Mouse (Mus musculus): ENCODE data around the gene Mef2d.
A peak's percentile ranks its signal among the peaks of the same experiment; 100 is the strongest.
"Not testable (repeated sequence)": the region's sequence is repeated elsewhere in the genome, so short reads cannot be mapped to it uniquely, and the experiment has no call there.

Gene Mef2d

DNA sequence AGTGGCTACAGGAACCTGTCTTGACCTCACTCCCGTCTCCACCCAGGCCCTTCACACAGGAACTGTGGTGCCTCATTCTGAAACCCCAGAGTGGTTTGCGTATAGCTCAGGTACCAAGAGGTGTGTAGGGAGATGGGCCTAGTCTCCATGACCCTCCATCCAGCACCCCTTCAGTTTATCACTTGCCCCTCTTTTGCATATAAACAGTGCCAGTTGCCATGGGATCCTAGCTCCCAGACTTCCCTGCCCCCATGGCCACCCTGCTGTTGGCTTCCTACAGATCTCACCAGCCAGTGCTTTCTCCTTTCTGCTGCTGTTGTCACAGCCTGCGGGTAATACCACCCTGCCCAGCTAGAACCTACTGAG is 8.8 kb downstream of the Mef2d start:
- no peak for DNase-seq

GRCm38 (mm10) chr3:88152056-88152455 is 9.9 kb downstream of the Mef2d start:
- DNase-seq, result no peak

DNA sequence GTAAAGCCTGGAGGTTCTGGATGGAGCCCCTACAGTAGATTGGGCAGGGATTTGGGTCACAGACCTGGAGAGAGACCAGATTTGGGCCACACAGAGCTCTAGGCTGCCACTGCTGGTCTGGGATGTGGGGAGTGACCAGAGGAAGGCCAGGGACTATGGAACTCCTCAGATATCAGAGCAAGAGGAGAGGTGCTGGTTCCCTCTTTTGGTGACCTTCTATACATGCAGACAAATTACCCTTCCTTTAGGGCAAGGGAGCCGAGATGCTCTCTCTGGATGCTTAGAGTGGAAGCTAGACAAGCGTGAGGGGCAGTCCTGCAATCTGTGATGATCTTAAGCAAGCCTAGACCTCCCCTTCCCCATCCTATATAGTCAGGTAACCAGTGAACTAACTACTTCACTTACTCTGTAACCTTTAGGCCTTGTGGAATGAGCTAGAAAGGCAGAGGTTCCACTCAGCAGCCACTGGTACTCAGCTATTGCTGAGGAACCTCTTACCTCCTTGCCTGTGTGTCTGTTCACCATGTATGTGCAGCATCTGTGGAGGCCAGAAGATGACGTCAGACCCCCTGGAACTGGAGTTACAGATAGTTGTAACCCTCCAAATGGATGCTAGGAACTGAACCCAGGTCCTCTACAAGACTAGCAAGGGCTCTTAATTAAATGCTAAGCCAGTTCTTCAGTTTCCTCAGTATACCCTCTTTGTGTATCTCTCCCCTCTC is 11.3 kb downstream of the Mef2d start:
- DNase-seq, result no peak

DNA sequence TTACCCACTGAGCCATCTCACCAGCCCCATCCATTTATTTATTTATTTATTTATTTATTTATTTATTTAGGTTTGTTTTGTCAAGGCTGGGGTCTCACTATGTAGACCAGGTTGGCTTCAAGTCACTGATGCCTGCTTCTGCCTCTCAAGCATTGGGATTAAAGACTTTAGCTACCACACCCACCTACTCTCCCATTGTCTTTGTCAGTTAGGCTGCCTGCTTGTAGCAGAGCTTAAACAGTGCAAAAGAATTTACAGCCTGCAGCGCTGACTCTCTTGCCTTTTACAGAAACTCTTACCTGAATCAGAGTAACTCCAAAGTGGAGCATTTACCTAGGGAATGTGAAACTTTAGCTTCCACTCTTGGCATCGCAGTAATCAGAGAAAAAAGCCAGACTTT is 12.1 kb downstream of the Mef2d start:
- no peak for DNase-seq

GRCm38 (mm10) chr3:88156817-88157216 is 14.6 kb downstream of the Mef2d start:
- no peak for DNase-seq

GRCm38 (mm10) chr3:88157771-88158597 is 15.8 kb downstream of the Mef2d start:
- DNase-seq, result peak; percentile 74

DNA sequence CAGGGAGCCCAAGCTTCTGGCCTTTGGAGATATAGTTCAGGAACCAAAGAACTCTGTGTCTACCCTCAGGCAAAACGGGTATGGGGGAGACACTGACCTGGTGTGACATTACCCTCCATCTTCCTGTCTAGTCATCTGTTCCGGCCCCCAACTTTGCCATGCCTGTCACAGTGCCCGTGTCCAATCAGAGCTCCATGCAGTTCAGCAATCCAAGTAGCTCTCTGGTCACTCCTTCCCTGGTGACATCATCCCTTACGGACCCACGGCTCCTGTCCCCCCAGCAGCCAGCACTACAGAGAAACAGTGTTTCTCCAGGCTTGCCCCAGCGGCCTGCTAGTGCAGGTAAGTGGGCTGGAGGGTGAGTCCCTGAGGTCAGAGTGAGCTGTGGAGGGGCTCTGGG is 16.8 kb downstream of the Mef2d start:
- no peak for DNase-seq

DNA sequence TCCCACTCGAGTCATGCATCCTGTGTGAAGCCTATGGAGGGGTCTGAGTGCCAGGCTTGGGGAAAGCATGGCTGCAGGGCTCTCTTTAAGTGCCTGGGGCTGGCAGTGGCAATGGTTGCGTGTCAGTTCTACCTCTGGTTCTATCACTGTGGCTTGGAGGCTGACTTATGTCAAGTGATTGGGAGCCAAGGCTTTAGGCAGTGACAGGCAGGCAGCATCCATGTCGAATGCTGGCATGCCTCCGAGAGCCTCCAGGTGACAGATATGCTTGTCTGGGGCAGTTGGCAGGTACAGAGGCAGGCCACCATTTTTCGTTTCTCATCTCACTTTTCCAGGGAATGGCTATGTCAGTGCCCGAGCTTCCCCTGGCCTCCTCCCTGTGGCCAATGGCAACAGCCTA is 18.7 kb downstream of the Mef2d start:
- DNase-seq, result no peak

- peak; percentile 45 for DNase-seq
Observed at GRCm38 (mm10) chr3:88162259-88162658, 20.1 kb downstream of the Mef2d start.

- no peak for DNase-seq
Observed at GRCm38 (mm10) chr3:88162811-88163210, 20.6 kb downstream of the Mef2d start.

- DNase-seq, result no peak
Observed at GRCm38 (mm10) chr3:88163847-88164246, 21.7 kb downstream of the Mef2d start.

DNA sequence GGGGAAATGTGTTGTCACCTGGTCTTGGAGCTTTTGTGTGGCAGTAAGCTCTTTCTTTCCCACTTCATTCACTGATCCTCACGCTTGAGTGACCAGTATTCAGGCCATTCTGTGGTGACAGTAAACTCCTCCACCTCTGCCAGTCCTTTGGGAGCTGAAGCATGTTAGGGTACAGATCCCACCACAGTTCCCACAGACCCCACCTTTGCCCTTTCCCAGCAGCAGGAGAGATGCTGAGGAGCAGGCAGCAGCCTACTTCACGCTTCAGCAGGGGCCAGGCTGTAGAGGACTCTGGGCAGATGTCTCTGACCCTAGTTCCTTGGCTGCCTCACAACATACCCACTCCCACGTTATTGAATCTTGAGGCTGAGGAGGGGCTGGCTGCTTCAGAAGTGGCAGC is 22.1 kb downstream of the Mef2d start:
- no peak for DNase-seq

DNA sequence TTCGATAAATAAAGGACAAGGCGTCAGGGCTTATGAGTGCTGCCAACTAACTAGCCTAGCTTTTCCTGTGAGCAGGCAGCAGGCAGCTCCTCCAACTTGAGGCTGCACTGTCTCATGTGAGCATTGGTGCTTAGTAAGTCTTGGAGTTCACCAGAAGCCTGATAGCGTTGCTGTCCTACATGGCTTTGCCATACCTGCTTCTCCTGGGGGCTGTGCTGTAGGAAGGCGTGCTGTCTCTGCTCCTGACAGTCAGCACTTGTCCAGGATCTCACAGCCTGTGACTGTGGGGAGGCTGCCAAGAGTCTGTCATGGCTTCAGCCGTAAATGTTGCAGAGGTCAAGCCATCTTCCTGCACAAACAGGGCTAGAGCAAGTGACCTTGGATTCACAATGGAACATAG is 23.9 kb downstream of the Mef2d start:
- DNase-seq, result no peak

GRCm38 (mm10) chr3:88170361-88170760 is 28.2 kb downstream of the Mef2d start:
- no peak for DNase-seq

DNA sequence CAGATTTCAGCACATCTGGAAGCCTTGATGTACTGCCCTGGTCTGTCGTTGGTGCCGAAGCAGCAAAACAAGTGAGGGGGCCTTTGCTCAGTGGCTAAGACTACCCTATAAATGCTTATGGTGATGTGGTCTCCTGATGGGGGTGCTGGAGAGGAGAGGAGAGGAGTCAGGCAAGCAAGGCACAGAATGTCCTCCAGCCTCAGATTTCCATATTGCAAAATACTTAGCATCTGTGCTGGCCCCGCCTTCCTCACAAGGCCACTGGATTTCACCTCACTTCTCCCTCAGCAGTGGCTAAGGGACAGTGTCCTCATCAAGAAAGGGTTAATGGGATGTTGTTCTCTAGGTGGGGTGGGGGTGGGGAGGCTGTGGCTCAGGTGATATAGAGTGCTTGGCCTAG is 30.3 kb downstream of the Mef2d start:
- no peak for DNase-seq

- peak; percentile 75 for DNase-seq
Observed at GRCm38 (mm10) chr3:88173375-88173774, 31.2 kb downstream of the Mef2d start.

DNA sequence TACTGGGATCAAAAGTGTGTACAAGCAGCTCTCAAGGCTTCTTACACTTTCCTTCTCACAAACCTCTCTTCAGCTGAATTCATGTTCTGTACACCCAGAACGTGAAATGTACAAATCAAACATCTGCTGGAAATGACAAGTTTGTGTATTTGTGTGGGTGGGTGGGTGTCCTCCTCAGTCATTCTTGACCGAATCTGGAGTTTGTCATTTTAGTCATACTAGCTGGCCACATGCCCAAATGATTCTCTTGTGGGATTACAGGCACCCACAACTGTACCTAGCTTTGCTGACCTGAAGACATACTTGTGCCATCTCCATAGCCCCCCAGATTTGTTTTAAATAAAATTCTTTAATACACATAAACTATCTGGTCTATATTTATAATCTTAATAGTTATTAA is 32.7 kb downstream of the Mef2d start:
- no peak for DNase-seq

GRCm38 (mm10) chr3:88177106-88177505 is 34.9 kb downstream of the Mef2d start:
- peak; percentile 22 for DNase-seq

GRCm38 (mm10) chr3:88177562-88178345 is 35.6 kb downstream of the Mef2d start:
- peak; percentile 100 for DNase-seq

DNA sequence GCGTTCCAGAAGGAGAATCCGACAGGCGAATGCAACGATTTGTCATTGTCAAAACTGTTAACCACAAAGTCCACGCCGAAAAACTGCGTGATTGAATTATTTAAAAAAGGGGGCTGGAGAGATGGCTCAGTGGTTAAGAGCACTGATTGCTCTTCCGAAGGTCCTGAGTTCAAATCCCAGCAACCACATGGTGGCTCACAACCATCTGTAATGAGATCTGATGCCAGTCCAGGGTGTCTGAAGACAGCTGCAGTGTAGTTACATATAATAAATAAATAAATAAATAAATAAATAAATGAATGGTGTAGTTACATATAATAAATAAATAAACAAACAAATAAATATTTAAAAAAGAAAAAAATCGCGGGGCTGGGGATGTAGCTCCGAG is 36.2 kb downstream of the Mef2d start:
- not testable (repeated sequence) for DNase-seq

GRCm38 (mm10) chr3:88178986-88179385 is 36.8 kb downstream of the Mef2d start:
- DNase-seq, result no peak

- no peak for DNase-seq
Observed at GRCm38 (mm10) chr3:88181374-88181773, 39.2 kb downstream of the Mef2d start.

DNA sequence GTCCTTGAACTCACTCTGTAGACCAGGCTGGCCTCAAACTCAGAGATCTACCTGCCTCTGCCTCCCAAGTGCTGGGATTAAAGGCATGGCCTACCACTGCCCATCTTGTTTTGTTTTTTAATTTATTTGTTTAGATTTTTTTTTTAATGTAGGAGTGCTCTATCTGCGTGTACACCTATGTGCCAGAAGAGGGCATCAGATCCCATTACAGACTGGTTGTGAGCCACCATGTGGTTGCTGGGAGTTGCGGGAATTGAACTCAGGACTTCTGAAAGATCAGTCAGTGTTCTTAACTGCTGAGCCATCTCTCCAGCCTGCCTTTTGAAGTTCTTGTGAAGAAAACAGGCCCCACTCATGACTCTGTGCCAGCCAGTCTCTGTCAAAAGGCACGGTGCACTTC is 44.3 kb downstream of the Mef2d start:
- no peak for DNase-seq

DNA sequence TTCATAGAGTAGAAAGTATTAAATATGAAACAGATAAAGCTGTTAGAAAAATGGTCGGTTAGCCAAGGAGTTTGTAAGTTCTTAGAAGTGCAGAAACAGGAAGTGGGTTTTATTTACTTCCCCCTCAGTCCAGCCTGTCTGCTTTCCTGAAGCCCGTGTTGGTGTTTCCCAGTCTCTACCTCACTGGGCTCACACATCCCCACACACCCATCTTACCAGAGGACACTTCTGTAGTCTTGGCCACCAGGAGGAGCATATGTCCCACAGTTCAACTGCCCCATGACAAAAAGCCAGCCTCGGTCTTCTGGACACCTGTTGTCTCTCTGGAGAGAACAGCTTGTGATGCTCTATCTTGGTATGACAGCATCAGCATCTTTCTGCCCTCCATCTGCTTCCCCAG is 49.0 kb downstream of the Mef2d start:
- no peak for DNase-seq
